Mouse (Mus musculus) G1E (cell line): Measurements from ENCODE around the gene Pcare.

Experiments
- CTCF ChIP-seq: IDR thresholded peaks from 2 replicates; pipeline ENCODE4 v1.5.1; 2012; ENCODE audit warnings: low read depth, low read length, inconsistent platforms, mixed read lengths
- GATA1 ChIP-seq: IDR thresholded peaks from 2 replicates; pipeline ENCODE4 v1.6.1; 2012; ENCODE audit warnings: borderline replicate concordance, low read length, inconsistent platforms, mixed read lengths
- POLR2AphosphoS5 ChIP-seq: IDR thresholded peaks from 2 replicates; pipeline ENCODE4 v1.6.1; 2012; ENCODE audit warnings: low read depth, low read length, inconsistent platforms; ENCODE audit not compliant: insufficient replicate concordance
- TAL1 ChIP-seq: conservative IDR thresholded peaks from 2 replicates; pipeline ENCODE4 v1.6.1; 2012; ENCODE audit warnings: low read depth, low read length, inconsistent platforms, mixed read lengths

DNA sequence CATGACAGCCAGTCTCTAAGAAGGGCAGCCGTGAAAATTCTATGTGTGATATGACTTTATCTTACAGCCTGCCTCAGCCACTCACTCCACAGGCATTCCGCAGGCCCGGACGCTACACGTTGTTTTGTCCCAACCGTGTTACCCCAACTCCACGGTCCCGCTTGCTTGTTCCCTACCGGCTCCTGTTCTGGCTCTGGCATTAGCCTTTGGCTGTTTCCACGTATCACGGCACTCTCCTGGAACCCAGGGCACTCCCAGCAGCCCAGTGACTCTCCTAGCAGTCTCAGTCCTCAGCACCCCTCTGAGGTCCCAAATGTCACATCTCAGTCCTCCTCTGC, 54.1 kb downstream of the Pcare start:
- TF ChIP-seq CTCF (no peak), POLR2AphosphoS5 (no peak), TAL1 (no peak), GATA1 (no peak)
